Mouse (Mus musculus) kidney, adult 2 months (tissue): ENCODE data around the gene Msmp.

Experiments used
- CTCF ChIP-seq: fragments of 200-500 bp; conservative IDR thresholded peaks from 2 replicates; pipeline ENCODE4 v1.5.1; 2011; ENCODE audit warnings: low read depth, mild to moderate bottlenecking, control low read depth, low read length, moderate library complexity, mixed read lengths; ENCODE audit not compliant: insufficient read depth, insufficient read length
- POLR2A ChIP-seq: fragments of 200-500 bp; IDR thresholded peaks from one replicate; pipeline ENCODE4 v1.6.1; 2011; ENCODE audit warnings: low read depth, low read length, control low read depth

- TF ChIP-seq CTCF (no peak), POLR2A (no peak)
Measured at GRCm38 (mm10) chr4:43579731-43580130, 4.6 kb downstream of the Msmp start.
